Mouse (Mus musculus) MEL (cell line): ENCODE results near the gene Foxp2.

Source experiments
- CTCF ChIP-seq, 3 experiments: IDR thresholded peaks in 2 of 3; conservative IDR thresholded peaks in 1 of 3; 2 replicates each; pipeline ENCODE4 v1.5.1; 2011 to 2012; ENCODE audit warnings: low read length in 3 of 3, low read depth in 2 of 3, mild to moderate bottlenecking in 2 of 3, improper control_type of control experiment in 1 of 3, inconsistent platforms in 1 of 3, mixed read lengths in 1 of 3, moderate library complexity in 1 of 3; ENCODE audit not compliant: control insufficient read depth in 1 of 3, insufficient read depth in 1 of 3, poor library complexity in 1 of 3, severe bottlenecking in 1 of 3
- MYC ChIP-seq: IDR thresholded peaks from 2 replicates; pipeline ENCODE4 v1.6.1; 2011; ENCODE audit warnings: low read depth, mild to moderate bottlenecking, low read length, improper control_type of control experiment, moderate library complexity
- POLR2A ChIP-seq, 2 experiments: IDR thresholded peaks; 2 replicates each; pipeline ENCODE4 v1.6.1; 2011 to 2012; ENCODE audit warnings: low read length in 2 of 2, mild to moderate bottlenecking in 2 of 2, control low read depth in 1 of 2, improper control_type of control experiment in 1 of 2, low read depth in 1 of 2, moderate library complexity in 1 of 2; ENCODE audit not compliant: control insufficient read depth in 1 of 2, insufficient read depth in 1 of 2, poor library complexity in 1 of 2
- SMC3 ChIP-seq: IDR thresholded peaks from 2 replicates; pipeline ENCODE4 v1.6.1; 2011; ENCODE audit warnings: low read depth, low read length, improper control_type of control experiment
- USF1 ChIP-seq: IDR thresholded peaks from 2 replicates; pipeline ENCODE4 v1.6.1; 2014; ENCODE audit warnings: low read depth, mild to moderate bottlenecking, inconsistent platforms, low read length, improper control_type of control experiment, moderate library complexity

GRCm38 (mm10) chr6:15028488-15028887, 127.3 kb downstream of the Foxp2 start:
- no peak for TF ChIP-seq POLR2A (IDR thresholded peaks at IDR 0.05; ENCODE audit: control insufficient read depth in 1 of 2, insufficient read depth in 1 of 2, low read depth in 1 of 2, low read length in 2 of 2, poor library complexity in 1 of 2)
- TF ChIP-seq MYC = no peak
- TF ChIP-seq SMC3 = no peak
- no peak for TF ChIP-seq CTCF (IDR thresholded peaks at IDR 0.05 in 2 of 3, conservative IDR thresholded peaks at IDR 0.05 in 1 of 3; ENCODE audit: control insufficient read depth in 1 of 3, insufficient read depth in 1 of 3, low read depth in 2 of 3, low read length in 3 of 3, poor library complexity in 1 of 3, severe bottlenecking in 1 of 3)
- TF ChIP-seq USF1 = no peak
